Mouse (Mus musculus) naive thymus-derived CD4-positive, alpha-beta T cell, adult 5 months (primary cell): ENCODE data around the gene Hk3. TPM values are rescaled to one million over a fixed set of nuclear protein-coding genes. Genes with fewer than 3 reads are reported as not detected.

ENCODE experiments used
- polyA plus RNA-seq: library from polyadenylated mRNA; unstranded; fragments of 100-300 nt; shearing (Covaris generic); gene quantifications from one replicate; pipeline ENCODE4 v1.2.1, GENCODE M21; 2017

Hk3 gene
- 0.29 TPM for polyA plus RNA-seq

GRCm38 (mm10) chr13:55021194-55021779 is at the start of gene Hk3:
Gene Hk3, minus strand, starts transcription at chr13:55021385.

Other genes with a start within 250 kb of the Hk3 start
- gene Eif4e1b, start 237.4 kb downstream of the Hk3 start, polyA plus RNA-seq, result not detected
- 0.67 TPM for gene Tspan17, start 232.0 kb downstream of the Hk3 start, polyA plus RNA-seq
- gene Unc5a, start 72.0 kb downstream of the Hk3 start, polyA plus RNA-seq, result 8.2 TPM
- gene Uimc1, start 78.9 kb upstream of the Hk3 start, polyA plus RNA-seq, result 90.8 TPM
- gene Zfp346, start 83.9 kb upstream of the Hk3 start, polyA plus RNA-seq, result 14.0 TPM
- gene Gm17617, start 112.2 kb upstream of the Hk3 start, polyA plus RNA-seq, result not detected
- not detected for gene Fgfr4, start 131.3 kb upstream of the Hk3 start, polyA plus RNA-seq
- 76.9 TPM for gene Nsd1, start 188.4 kb upstream of the Hk3 start, polyA plus RNA-seq